Mouse (Mus musculus) liver (tissue): ENCODE results near the gene Neil1.

Experiments
- DNase-seq: peaks from one replicate; pipeline ENCODE4 v3.0.0-alpha.2; 2020; ENCODE audit warnings: mixed read lengths

Gene Neil1

DNA sequence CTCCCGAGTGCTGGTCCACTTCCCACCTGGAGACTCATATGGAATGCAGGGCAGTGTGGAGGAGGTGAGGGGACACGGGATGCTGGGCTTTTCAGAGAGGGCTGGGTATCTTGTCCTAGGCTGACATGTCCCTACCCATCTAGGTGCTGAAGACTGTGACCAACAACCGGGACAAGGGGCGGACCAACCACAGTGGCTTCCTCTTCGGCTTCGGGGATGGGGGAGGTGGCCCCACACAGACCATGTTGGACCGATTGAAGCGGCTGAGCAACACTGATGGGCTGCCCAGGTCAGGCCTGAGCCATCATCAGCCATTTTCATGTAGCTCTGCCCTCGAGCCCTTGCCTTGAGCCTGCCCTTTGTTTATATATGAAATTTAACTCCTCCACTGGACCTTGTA, 10.3 kb downstream of the Neil1 start:
- DNase-seq = no peak

DNA sequence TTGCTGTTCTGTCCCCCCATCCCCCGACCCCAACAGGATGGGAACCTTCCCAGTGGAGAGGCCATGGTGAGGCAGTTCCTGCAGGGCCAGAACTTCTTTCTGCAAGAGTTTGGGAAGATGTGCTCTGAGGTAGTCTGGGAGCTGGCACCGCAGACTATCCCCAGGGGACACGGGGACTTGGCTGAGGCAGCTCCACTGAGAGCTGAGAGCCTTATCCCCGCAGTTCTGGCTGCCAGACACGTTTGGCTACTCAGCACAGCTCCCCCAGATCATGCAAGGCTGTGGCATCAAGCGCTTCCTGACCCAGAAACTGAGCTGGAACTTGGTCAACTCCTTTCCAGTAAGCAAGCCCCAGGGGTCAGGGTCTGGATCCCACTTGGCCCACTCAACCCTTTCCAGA, 10.9 kb downstream of the Neil1 start:
- DNase-seq = no peak

DNA sequence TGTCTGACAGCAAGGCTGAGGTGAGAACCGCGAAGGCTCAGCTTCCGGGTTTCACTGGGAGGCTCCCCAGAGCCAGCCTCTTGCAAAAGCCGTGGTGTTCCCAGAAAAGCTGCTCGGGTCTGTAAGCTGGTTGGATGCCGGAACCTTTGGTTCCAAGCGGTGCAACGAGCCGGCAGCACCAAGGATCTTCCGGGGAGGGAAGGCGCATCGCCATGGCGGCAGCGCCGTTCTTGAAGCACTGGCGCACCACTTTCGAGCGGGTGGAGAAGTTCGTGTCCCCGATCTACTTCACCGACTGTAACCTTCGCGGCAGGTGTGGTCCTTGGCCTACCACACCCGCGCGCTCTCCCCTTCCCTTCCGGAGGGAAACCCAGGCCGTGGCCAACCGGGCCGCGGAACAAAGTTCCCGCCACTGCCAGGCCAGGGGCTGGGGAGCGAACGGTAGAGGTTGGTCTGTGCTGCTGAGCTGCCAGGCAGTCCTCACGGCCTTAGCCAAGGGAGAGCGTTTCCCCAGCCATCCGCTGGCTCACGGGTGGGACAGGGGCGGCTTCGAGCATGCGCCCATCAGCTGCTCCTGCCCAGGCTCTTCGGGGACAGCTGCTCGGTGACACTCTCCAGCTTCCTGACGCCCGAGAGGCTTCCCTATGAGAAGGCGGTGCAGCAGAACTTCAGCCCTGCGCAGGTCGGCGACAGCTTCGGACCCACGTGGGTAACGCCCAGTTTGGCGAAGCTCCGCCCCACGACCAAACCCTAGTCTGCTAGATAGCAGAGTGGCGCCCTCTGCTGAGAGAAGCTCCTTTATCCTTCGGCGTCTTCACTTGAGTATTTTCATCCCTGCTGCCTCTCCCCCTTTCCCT, 17.3 kb downstream of the Neil1 start, which contains the start of gene Man2c1:
TSS of gene Man2c1 (plus strand) at position 114 of the 857 bp plus-strand sequence.
- DNase-seq = peak; percentile 97

DNA sequence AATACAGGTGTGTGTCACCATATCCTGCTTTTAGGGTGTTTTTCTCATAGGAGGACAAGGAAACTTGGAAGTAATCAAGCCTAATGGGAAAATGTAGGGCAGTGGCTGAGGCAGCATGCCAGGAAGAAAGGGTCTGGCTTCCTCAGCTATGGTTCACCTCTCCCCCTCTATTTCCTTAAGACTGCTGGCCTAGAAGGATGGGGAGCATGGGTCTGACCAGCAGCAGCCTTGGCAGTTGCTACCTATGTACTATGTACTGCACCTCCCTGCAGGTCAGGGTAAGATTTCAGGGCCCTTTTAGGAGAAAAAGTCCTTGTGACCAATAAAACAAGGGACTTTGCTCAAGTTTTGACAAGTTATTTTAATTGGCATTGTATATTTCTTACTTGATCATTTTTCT, 18.5 kb downstream of the Neil1 start:
- DNase-seq = no peak

DNA sequence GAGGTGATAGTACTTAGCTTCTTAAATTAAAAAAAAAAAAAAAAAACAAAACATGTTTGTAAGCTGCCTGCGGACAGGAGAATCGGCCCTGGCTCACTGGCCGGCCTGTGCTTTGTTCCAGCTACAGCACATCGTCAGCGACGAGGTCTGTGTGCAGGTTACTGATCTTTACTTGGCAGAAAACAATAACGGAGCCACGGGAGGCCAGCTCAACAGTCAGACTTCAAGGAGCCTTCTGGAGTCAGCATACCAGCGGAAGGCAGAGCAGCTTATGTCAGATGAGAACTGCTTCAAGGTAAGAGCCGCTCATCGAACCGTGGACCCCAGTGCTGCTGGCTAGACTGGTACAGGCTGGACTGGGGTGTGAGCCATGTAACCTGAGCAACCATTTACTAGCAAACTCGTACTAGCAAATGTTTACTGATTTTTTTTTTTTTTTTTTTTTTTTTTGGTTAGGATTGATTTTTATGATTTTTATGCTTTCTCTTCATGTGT, 30.8 kb downstream of the Neil1 start:
- no peak for DNase-seq
